Mouse (Mus musculus) bone marrow macrophage, adult 2 months (primary cell): ENCODE measurements around the gene Qrich2.

Source experiments
- CTCF ChIP-seq: IDR thresholded peaks from 2 replicates; pipeline ENCODE4 v1.5.1; 2012; ENCODE audit warnings: low read depth, mild to moderate bottlenecking, low read length, moderate library complexity
- POLR2A ChIP-seq: IDR thresholded peaks from 2 replicates; pipeline ENCODE4 v1.6.1; 2012; ENCODE audit warnings: mild to moderate bottlenecking, low read depth, low read length, borderline replicate concordance

DNA sequence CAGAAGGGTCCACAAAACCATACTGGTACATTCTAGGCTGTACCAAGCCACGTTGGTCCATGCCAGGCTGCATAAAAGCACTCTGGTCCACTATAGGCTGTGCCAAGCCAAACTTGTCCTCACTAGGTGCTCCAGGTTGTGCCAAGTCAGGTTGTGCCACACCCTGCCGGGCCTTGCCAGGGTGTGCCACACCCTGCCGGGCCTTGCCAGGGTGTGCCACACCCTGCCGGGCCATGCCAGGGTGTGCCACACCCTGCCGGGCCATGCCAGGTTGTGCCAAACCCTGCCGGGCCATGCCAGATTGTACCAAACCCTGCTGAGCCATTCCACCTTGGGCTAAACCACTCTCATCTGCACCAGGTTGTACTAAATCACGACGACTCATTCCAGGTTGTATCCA is 9.8 kb downstream of the Qrich2 start:
- TF ChIP-seq CTCF (no peak), POLR2A (no peak)
